Mouse (Mus musculus): ENCODE data around the gene Snrnp25.

DNA sequence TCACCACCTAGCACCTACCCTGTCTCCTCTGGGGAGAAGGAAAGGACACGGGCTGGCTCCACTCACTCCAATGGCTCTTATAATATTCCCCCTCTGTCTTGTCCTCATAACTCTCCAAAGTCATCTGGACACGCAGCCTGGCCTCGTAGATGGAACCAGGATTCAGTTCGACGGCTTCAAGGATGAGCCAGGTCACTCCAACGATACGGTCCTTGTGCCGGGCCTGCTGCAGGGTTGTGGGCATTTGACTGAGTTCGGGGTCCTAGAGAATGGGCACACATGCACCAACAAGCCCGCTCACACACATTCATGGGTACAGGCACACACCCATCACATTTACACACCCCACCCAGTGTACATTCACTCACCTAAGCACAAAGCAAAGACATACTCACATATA lies 12.1 kb upstream of the Snrnp25 start:
- TF ChIP-seq GATA1 (IDR thresholded peaks at IDR 0.05; ENCODE audit: borderline replicate concordance, low read length) (no peak), FLI1 (IDR thresholded peaks at IDR 0.05; ENCODE audit: low read length) (no peak)

All from megakaryocyte, embryonic 14.5 days (primary cell).